Mouse (Mus musculus): Measurements from ENCODE around the gene Plcb3. TPM values are rescaled to one million over a fixed set of nuclear protein-coding genes. Genes with fewer than 3 reads are reported as not detected.

Plcb3 gene
- total RNA-seq, 2 experiments from 2014 or later, result 13.3 to 14.4 TPM

GRCm38 (mm10) chr19:6971644-6972043, 4.6 kb downstream of the Plcb3 start:
- DNase-seq (ENCODE audit: low spot score in 2 of 2), result no peak

GRCm38 (mm10) chr19:6970460-6971085, 5.7 kb downstream of the Plcb3 start:
- DNase-seq (ENCODE audit: low spot score in 2 of 2), result no peak

- no peak for DNase-seq (ENCODE audit: low spot score in 2 of 2)
Measured at GRCm38 (mm10) chr19:6969665-6970381, 6.4 kb downstream of the Plcb3 start.

GRCm38 (mm10) chr19:6969291-6969664, 7.0 kb downstream of the Plcb3 start:
- no peak for DNase-seq (ENCODE audit: low spot score in 2 of 2)

- no peak for DNase-seq (ENCODE audit: low spot score in 2 of 2)
Measured at GRCm38 (mm10) chr19:6968491-6969271, 7.6 kb downstream of the Plcb3 start.

- DNase-seq (ENCODE audit: low spot score in 2 of 2), result no peak
Measured at GRCm38 (mm10) chr19:6956461-6956860, 19.8 kb downstream of the Plcb3 start.

GRCm38 (mm10) chr19:6955424-6955823, 20.8 kb downstream of the Plcb3 start:
- no peak for DNase-seq (ENCODE audit: low spot score in 2 of 2)

GRCm38 (mm10) chr19:6954046-6954445, 22.2 kb downstream of the Plcb3 start:
- DNase-seq (ENCODE audit: low spot score in 2 of 2), result no peak

GRCm38 (mm10) chr19:6952712-6953037, 23.6 kb downstream of the Plcb3 start:
- DNase-seq (ENCODE audit: low spot score in 2 of 2), result no peak

- DNase-seq (ENCODE audit: low spot score in 2 of 2), result peak; percentile 62 to 75
Measured at GRCm38 (mm10) chr19:6951994-6952711, 24.1 kb downstream of the Plcb3 start.

GRCm38 (mm10) chr19:6951381-6951968, 24.8 kb downstream of the Plcb3 start:
- DNase-seq (ENCODE audit: low spot score in 2 of 2), result peak; percentile 94 to 96

- peak; percentile 61 to 78 for DNase-seq (ENCODE audit: low spot score in 2 of 2)
Measured at GRCm38 (mm10) chr19:6950613-6951153, 25.6 kb downstream of the Plcb3 start.

- no peak for DNase-seq (ENCODE audit: low spot score in 2 of 2)
Measured at GRCm38 (mm10) chr19:6949951-6950350, 26.3 kb downstream of the Plcb3 start.

GRCm38 (mm10) chr19:6949532-6949931, 26.7 kb downstream of the Plcb3 start:
- DNase-seq (ENCODE audit: low spot score in 2 of 2), result no peak

GRCm38 (mm10) chr19:6948186-6948585, 28.1 kb downstream of the Plcb3 start:
- no peak for DNase-seq (ENCODE audit: low spot score in 2 of 2)

GRCm38 (mm10) chr19:6947742-6948141, 28.5 kb downstream of the Plcb3 start:
- no peak for DNase-seq (ENCODE audit: low spot score in 2 of 2)

GRCm38 (mm10) chr19:6943709-6944108, 32.6 kb downstream of the Plcb3 start:
- no peak for DNase-seq (ENCODE audit: low spot score in 2 of 2)

- DNase-seq (ENCODE audit: low spot score in 2 of 2), result no peak
Measured at GRCm38 (mm10) chr19:6942764-6943163, 33.5 kb downstream of the Plcb3 start.

- peak; percentile 90 to 96 for DNase-seq (ENCODE audit: low spot score in 2 of 2)
Measured at GRCm38 (mm10) chr19:6942249-6942691, 34.0 kb downstream of the Plcb3 start, which contains the start of gene Gpr137. Gene Gpr137 (minus strand): TSS chr19:6942480.

- peak; percentile 91 to 95 for DNase-seq (ENCODE audit: low spot score in 2 of 2)
Measured at GRCm38 (mm10) chr19:6941372-6942248, 34.7 kb downstream of the Plcb3 start, which contains the start of gene Bad. Gene Bad (plus strand): TSS chr19:6941861.

Data from layer of hippocampus, adult 18-20 months (tissue).